ENCODE assay signal across 9 mouse cellular contexts in genomic region chr10:17131763-17132162, GRCm38 (mm10).
A peak's percentile ranks its signal among the peaks of the same experiment; 100 is the strongest.
DNase-seq lines count a peak whose midpoint lies in the region; ATAC-seq and TF ChIP-seq lines count a peak whose summit lies in the region.
"Had no signal": no experiment of that assay in that cellular context is flagged by ENCODE, and none has a peak within 500 bp of the region (broad histone marks: within the 10 kb centered on the region; RNA-seq: fewer than 3 reads in every experiment).

No protein-coding gene starts in this region.

- no peak overlapping the region for H3K4me2 ChIP-seq in intestine, embryonic 16.5 days (ENCODE audit: low read depth, low read length)
- H3K4me2 ChIP-seq in intestine, postnatal 0 days (replicated peaks; ENCODE audit: low read depth): no peak overlapping the region
- H3K4me2 ChIP-seq: liver, embryonic 15.5 days; stomach, embryonic 15.5 days had no signal

- 0 out of 2 replicates have a peak, but pooled peaks have one; percentile 21 for ATAC-seq in intestine, embryonic 16.5 days
- ATAC-seq in intestine, postnatal 0 days: no peak
- ATAC-seq in monocyte, adult 5-6 weeks (replicated peaks; ENCODE audit: insufficient number of reproducible peaks, low FRiP score, low TSS enrichment, poor library complexity, severe bottlenecking): no peak

- H3K4me3 ChIP-seq in intestine, embryonic 16.5 days (ENCODE audit: low read length): no peak overlapping the region
- H3K4me3 ChIP-seq in intestine, postnatal 0 days (ENCODE audit: low read depth, low read length): no peak overlapping the region
- H3K4me3 ChIP-seq: liver, embryonic 15.5 days; stomach, embryonic 15.5 days had no signal

- TF ChIP-seq CTCF in intestine, postnatal 0 days (IDR thresholded peaks at IDR 0.05; ENCODE audit: low read depth): no peak

- H3K36me3 ChIP-seq in intestine, embryonic 16.5 days (ENCODE audit: control insufficient read depth, insufficient read depth, low read length): no peaks in the 10 kb centered on the region
- H3K36me3 ChIP-seq in intestine, postnatal 0 days (ENCODE audit: control insufficient read depth, insufficient read depth): no peaks in the 10 kb centered on the region
- H3K36me3 ChIP-seq: liver, embryonic 15.5 days; stomach, embryonic 15.5 days had no signal

- WGBS in intestine, embryonic 16.5 days: 34% methylated on average over 4 of the region's 4 CpGs
- 44% methylated on average over 4 of the region's 4 CpGs for WGBS in intestine, postnatal 0 days

- H3K9me3 ChIP-seq in intestine, embryonic 16.5 days (ENCODE audit: control insufficient read depth, low read length): no peaks in the 10 kb centered on the region
- no peaks in the 10 kb centered on the region for H3K9me3 ChIP-seq in intestine, postnatal 0 days (ENCODE audit: control insufficient read depth)
- H3K9me3 ChIP-seq: liver, embryonic 15.5 days; stomach, embryonic 15.5 days had no signal

- no peak overlapping the region for H3K9ac ChIP-seq in intestine, embryonic 16.5 days (ENCODE audit: low read depth, low read length)
- no peak overlapping the region for H3K9ac ChIP-seq in intestine, postnatal 0 days (ENCODE audit: low read depth, low read length)
- H3K9ac ChIP-seq: liver, embryonic 15.5 days; stomach, embryonic 15.5 days had no signal

- H3K27ac ChIP-seq in intestine, embryonic 16.5 days (ENCODE audit: low read length): no peak overlapping the region
- H3K27ac ChIP-seq in intestine, postnatal 0 days (ENCODE audit: low read depth, low read length): no peak overlapping the region
- H3K27ac ChIP-seq: liver, embryonic 15.5 days; stomach, embryonic 15.5 days had no signal

- DNase-seq in cerebellum, adult 11 months: peak; percentile 32
- DNase-seq in cerebellum, postnatal 25 days: peak; percentile 52 to 54
- DNase-seq in layer of hippocampus, postnatal 14 days (ENCODE audit: low spot score in 2 of 2): peak; percentile 6 to 34
- no peak for DNase-seq in urinary bladder, postnatal 14 days (ENCODE audit: low spot score)

- H3K4me1 ChIP-seq in intestine, embryonic 16.5 days (ENCODE audit: control insufficient read depth, insufficient read depth, low read length): no peaks in the 10 kb centered on the region
- no peaks in the 10 kb centered on the region for H3K4me1 ChIP-seq in intestine, postnatal 0 days (replicated peaks; ENCODE audit: control insufficient read depth, insufficient read depth, low read length)
- H3K4me1 ChIP-seq: liver, embryonic 15.5 days; stomach, embryonic 15.5 days had no signal

- H3K27me3 ChIP-seq in intestine, embryonic 16.5 days (replicated peaks; ENCODE audit: control insufficient read depth, insufficient read depth, low read length): no peaks in the 10 kb centered on the region
- no peaks in the 10 kb centered on the region for H3K27me3 ChIP-seq in intestine, postnatal 0 days (replicated peaks; ENCODE audit: control insufficient read depth, insufficient read depth, low read length)
- H3K27me3 ChIP-seq: liver, embryonic 15.5 days; stomach, embryonic 15.5 days had no signal
